Mouse (Mus musculus): ENCODE data around the gene Grid2. TPM values are rescaled to one million over a fixed set of nuclear protein-coding genes. Genes with fewer than 3 reads are reported as not detected.

The Grid2 gene
- polyA plus RNA-seq, 1 experiment from 2014 or later = 4.5 TPM

GRCm38 (mm10) chr6:64304709-64305476 lies 1049.2 kb downstream of the Grid2 start:
- Histone ChIP-seq H3K9me3 (ENCODE audit: control insufficient read depth, low read length) (no peaks in the 10 kb centered on the region), H3K4me2 (ENCODE audit: low read length) (no peak overlapping the region), H3K27ac (ENCODE audit: low read length) (no peak overlapping the region), H3K9ac (replicated peaks; ENCODE audit: low read depth, low read length) (no peak overlapping the region), H3K36me3 (ENCODE audit: control insufficient read depth, insufficient read depth) (no peaks in the 10 kb centered on the region), H3K4me3 (replicated peaks; ENCODE audit: low read length) (no peak overlapping the region), H3K27me3 (replicated peaks; ENCODE audit: control insufficient read depth, insufficient read depth, low read length) (no peaks in the 10 kb centered on the region), H3K4me1 (replicated peaks; ENCODE audit: control insufficient read depth, insufficient read depth, low read length) (no peaks in the 10 kb centered on the region)
- ATAC-seq = peak; percentile 70
- WGBS = 63% methylated on average over 2 of the region's 2 CpGs

- 56% methylated on average over 1 of the region's 1 CpGs for WGBS
- no peak overlapping the region for H3K4me3 ChIP-seq (replicated peaks; ENCODE audit: low read length)
- no peak overlapping the region for H3K27ac ChIP-seq (ENCODE audit: low read length)
- H3K4me2 ChIP-seq (ENCODE audit: low read length) = no peak overlapping the region
- H3K9ac ChIP-seq (replicated peaks; ENCODE audit: low read depth, low read length) = no peak overlapping the region
- H3K4me1 ChIP-seq (replicated peaks; ENCODE audit: control insufficient read depth, insufficient read depth, low read length) = no peaks in the 10 kb centered on the region
- no peaks in the 10 kb centered on the region for H3K27me3 ChIP-seq (replicated peaks; ENCODE audit: control insufficient read depth, insufficient read depth, low read length)
- no peak for ATAC-seq
- H3K36me3 ChIP-seq (ENCODE audit: control insufficient read depth, insufficient read depth) = no peaks in the 10 kb centered on the region
- no peaks in the 10 kb centered on the region for H3K9me3 ChIP-seq (ENCODE audit: control insufficient read depth, low read length)
Measured at GRCm38 (mm10) chr6:64308631-64309030, 1053.0 kb downstream of the Grid2 start.

- no peak for ATAC-seq
- Histone ChIP-seq H3K27ac (ENCODE audit: low read length) (no peak overlapping the region), H3K9ac (replicated peaks; ENCODE audit: low read depth, low read length) (no peak overlapping the region), H3K9me3 (ENCODE audit: control insufficient read depth, low read length) (no peaks in the 10 kb centered on the region), H3K27me3 (replicated peaks; ENCODE audit: control insufficient read depth, insufficient read depth, low read length) (no peaks in the 10 kb centered on the region), H3K4me3 (replicated peaks; ENCODE audit: low read length) (no peak overlapping the region), H3K36me3 (ENCODE audit: control insufficient read depth, insufficient read depth) (no peaks in the 10 kb centered on the region), H3K4me1 (replicated peaks; ENCODE audit: control insufficient read depth, insufficient read depth, low read length) (no peaks in the 10 kb centered on the region), H3K4me2 (ENCODE audit: low read length) (no peak overlapping the region)
- 85% methylated on average over 1 of the region's 1 CpGs for WGBS
Measured at GRCm38 (mm10) chr6:64313132-64313531, 1057.5 kb downstream of the Grid2 start.

DNA sequence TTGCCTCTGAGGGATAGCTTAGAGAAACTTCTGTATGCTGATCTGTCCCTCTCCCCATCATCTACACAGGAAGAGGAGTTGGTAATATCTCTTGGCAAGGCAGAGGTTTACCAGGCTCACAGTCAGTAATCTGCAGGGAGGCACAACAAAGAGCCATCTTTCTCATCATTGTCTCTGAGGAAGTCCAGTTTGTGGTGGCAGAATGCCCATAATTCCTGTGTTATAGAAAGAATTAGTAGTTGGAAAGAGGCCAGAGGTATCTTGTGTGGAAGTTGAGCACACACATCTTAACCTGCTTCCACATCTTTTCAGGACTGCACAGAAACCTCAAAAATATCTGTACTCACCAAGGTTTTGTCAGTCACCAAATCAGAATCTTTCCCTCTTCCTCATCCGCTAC lies 1071.3 kb downstream of the Grid2 start:
- ATAC-seq = no peak
- H3K27ac ChIP-seq (ENCODE audit: low read length) = no peak overlapping the region
- no peaks in the 10 kb centered on the region for H3K9me3 ChIP-seq (ENCODE audit: control insufficient read depth, low read length)
- no peaks in the 10 kb centered on the region for H3K27me3 ChIP-seq (replicated peaks; ENCODE audit: control insufficient read depth, insufficient read depth, low read length)
- no peaks in the 10 kb centered on the region for H3K4me1 ChIP-seq (replicated peaks; ENCODE audit: control insufficient read depth, insufficient read depth, low read length)
- no peak overlapping the region for H3K4me2 ChIP-seq (ENCODE audit: low read length)
- no peak overlapping the region for H3K9ac ChIP-seq (replicated peaks; ENCODE audit: low read depth, low read length)
- H3K36me3 ChIP-seq (ENCODE audit: control insufficient read depth, insufficient read depth) = no peaks in the 10 kb centered on the region
- 90% methylated on average over 1 of the region's 1 CpGs for WGBS
- no peak overlapping the region for H3K4me3 ChIP-seq (replicated peaks; ENCODE audit: low read length)

GRCm38 (mm10) chr6:64327876-64328275 lies 1072.2 kb downstream of the Grid2 start:
- Histone ChIP-seq H3K9me3 (ENCODE audit: control insufficient read depth, low read length) (no peaks in the 10 kb centered on the region), H3K9ac (replicated peaks; ENCODE audit: low read depth, low read length) (no peak overlapping the region), H3K27ac (ENCODE audit: low read length) (no peak overlapping the region), H3K4me2 (ENCODE audit: low read length) (no peak overlapping the region), H3K36me3 (ENCODE audit: control insufficient read depth, insufficient read depth) (no peaks in the 10 kb centered on the region), H3K27me3 (replicated peaks; ENCODE audit: control insufficient read depth, insufficient read depth, low read length) (no peaks in the 10 kb centered on the region), H3K4me1 (replicated peaks; ENCODE audit: control insufficient read depth, insufficient read depth, low read length) (no peaks in the 10 kb centered on the region), H3K4me3 (replicated peaks; ENCODE audit: low read length) (no peak overlapping the region)
- no peak for ATAC-seq
- WGBS = 61% methylated on average over 3 of the region's 3 CpGs

- Histone ChIP-seq H3K4me3 (replicated peaks; ENCODE audit: low read length) (no peak overlapping the region), H3K9ac (replicated peaks; ENCODE audit: low read depth, low read length) (no peak overlapping the region), H3K4me1 (replicated peaks; ENCODE audit: control insufficient read depth, insufficient read depth, low read length) (no peaks in the 10 kb centered on the region), H3K36me3 (ENCODE audit: control insufficient read depth, insufficient read depth) (no peaks in the 10 kb centered on the region), H3K9me3 (ENCODE audit: control insufficient read depth, low read length) (no peaks in the 10 kb centered on the region), H3K4me2 (ENCODE audit: low read length) (no peak overlapping the region), H3K27ac (ENCODE audit: low read length) (no peak overlapping the region), H3K27me3 (replicated peaks; ENCODE audit: control insufficient read depth, insufficient read depth, low read length) (no peaks in the 10 kb centered on the region)
- ATAC-seq = no peak; the same call in 1 of the 2 replicates
- WGBS = 87% methylated on average over 4 of the region's 4 CpGs
Measured at GRCm38 (mm10) chr6:64398413-64399098, 1142.9 kb downstream of the Grid2 start.

DNA sequence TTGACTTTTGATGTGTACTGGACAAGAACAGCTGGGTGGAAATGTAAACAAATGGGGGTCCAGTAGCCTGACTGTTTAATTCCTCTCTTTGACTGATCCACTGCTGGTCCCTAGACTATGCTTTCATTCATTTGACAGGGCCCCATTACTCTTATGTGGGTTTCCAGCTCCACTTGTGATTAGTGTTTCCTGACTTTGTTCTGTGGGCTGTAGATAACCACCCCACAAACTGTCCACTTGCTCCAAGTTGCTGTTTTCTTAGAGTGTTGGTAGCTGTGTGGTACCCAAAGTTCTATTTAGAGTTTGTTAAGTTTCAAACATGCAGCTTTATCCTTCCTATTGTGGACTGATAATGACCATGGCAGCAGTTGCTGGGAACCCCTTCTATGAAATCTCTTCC lies 1172.0 kb downstream of the Grid2 start:
- Histone ChIP-seq H3K4me1 (replicated peaks; ENCODE audit: control insufficient read depth, insufficient read depth, low read length) (no peaks in the 10 kb centered on the region), H3K4me3 (replicated peaks; ENCODE audit: low read length) (no peak overlapping the region), H3K9me3 (ENCODE audit: control insufficient read depth, low read length) (no peaks in the 10 kb centered on the region), H3K4me2 (ENCODE audit: low read length) (no peak overlapping the region), H3K27ac (ENCODE audit: low read length) (no peak overlapping the region), H3K36me3 (ENCODE audit: control insufficient read depth, insufficient read depth) (no peaks in the 10 kb centered on the region), H3K9ac (replicated peaks; ENCODE audit: low read depth, low read length) (no peak overlapping the region), H3K27me3 (replicated peaks; ENCODE audit: control insufficient read depth, insufficient read depth, low read length) (no peaks in the 10 kb centered on the region)
- ATAC-seq = no peak

GRCm38 (mm10) chr6:64428898-64429297 lies 1173.2 kb downstream of the Grid2 start:
- H3K27me3 ChIP-seq (replicated peaks; ENCODE audit: control insufficient read depth, insufficient read depth, low read length) = no peaks in the 10 kb centered on the region
- no peaks in the 10 kb centered on the region for H3K36me3 ChIP-seq (ENCODE audit: control insufficient read depth, insufficient read depth)
- no peaks in the 10 kb centered on the region for H3K9me3 ChIP-seq (ENCODE audit: control insufficient read depth, low read length)
- H3K4me1 ChIP-seq (replicated peaks; ENCODE audit: control insufficient read depth, insufficient read depth, low read length) = no peaks in the 10 kb centered on the region
- H3K4me2 ChIP-seq (ENCODE audit: low read length) = no peak overlapping the region
- no peak overlapping the region for H3K27ac ChIP-seq (ENCODE audit: low read length)
- no peak overlapping the region for H3K4me3 ChIP-seq (replicated peaks; ENCODE audit: low read length)
- 68% methylated on average over 1 of the region's 1 CpGs for WGBS
- no peak for ATAC-seq
- no peak overlapping the region for H3K9ac ChIP-seq (replicated peaks; ENCODE audit: low read depth, low read length)

DNA sequence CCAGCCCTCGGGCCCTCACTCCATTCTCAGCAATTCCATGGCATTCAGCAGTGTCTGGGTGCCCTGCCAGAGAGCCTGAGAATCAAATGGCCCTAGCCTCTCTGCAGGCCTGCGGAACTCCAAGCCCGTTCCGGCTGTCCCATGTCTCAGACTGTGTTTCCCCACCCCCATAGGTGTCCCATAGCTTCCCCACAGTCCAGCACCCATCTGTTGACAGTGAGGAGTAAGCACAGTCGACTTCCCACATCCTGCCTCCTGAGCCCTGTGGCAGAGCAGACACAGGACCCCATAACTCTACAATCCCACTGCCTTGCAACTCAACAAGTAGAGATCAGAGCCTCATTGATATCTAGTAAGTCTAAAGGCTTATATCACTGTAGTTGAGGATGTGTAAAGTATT lies 1192.5 kb downstream of the Grid2 start:
- ATAC-seq = no peak
- no peaks in the 10 kb centered on the region for H3K4me1 ChIP-seq (replicated peaks; ENCODE audit: control insufficient read depth, insufficient read depth, low read length)
- 84% methylated on average over 5 of the region's 5 CpGs for WGBS

More for the DNA sequence above, 1192.5 kb downstream of the Grid2 start:
- Histone ChIP-seq H3K27me3 (replicated peaks; ENCODE audit: control insufficient read depth, insufficient read depth, low read length) (no peaks in the 10 kb centered on the region), H3K36me3 (ENCODE audit: control insufficient read depth, insufficient read depth) (no peaks in the 10 kb centered on the region), H3K9ac (replicated peaks; ENCODE audit: low read depth, low read length) (no peak overlapping the region), H3K4me3 (replicated peaks; ENCODE audit: low read length) (no peak overlapping the region), H3K27ac (ENCODE audit: low read length) (no peak overlapping the region), H3K9me3 (ENCODE audit: control insufficient read depth, low read length) (no peaks in the 10 kb centered on the region), H3K4me2 (ENCODE audit: low read length) (no peak overlapping the region)

All from forebrain, embryonic 16.5 days (tissue).